Comparison of ENCODE assay signal across 8 mouse cellular contexts in the genomic region with DNA sequence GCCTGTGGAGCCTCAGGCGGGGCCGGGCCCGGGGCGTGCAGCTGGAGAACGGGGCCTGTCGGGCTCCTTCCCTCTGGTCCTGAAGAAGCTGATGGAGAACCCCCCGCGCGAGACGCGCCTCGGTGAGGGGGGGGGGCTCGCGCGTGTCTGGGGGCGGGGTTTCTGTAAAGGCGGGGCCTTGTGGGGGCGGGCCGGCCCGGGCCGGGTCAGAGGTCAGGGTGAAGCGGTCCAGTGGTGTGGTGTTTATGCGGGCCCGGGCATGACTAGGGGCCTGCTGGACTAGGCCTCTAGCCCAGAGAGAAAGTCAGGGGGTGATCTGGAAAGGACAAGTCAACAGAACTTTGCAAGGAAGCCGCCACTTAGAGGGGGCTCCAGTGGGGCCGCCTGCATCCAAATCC. TPM values are rescaled to one million over a fixed set of nuclear protein-coding genes. Genes with fewer than 3 reads are reported as not detected.
DNase-seq lines count a peak whose midpoint lies in the region; ATAC-seq and TF ChIP-seq lines count a peak whose summit lies in the region.

No protein-coding gene starts in this region.

- no peak for TF ChIP-seq POLR2A in myocyte (IDR thresholded peaks at IDR 0.05; ENCODE audit: insufficient read length, low read depth)

- 4% methylated on average over 16 of the region's 26 CpGs for WGBS in lung, embryonic 14.5 days
- WGBS in embryonic facial prominence, embryonic 11.5 days, result 0% methylated on average over 18 of the region's 26 CpGs
- WGBS in intestine, postnatal 0 days, result 5% methylated on average over 13 of the region's 26 CpGs

- no peaks in the 10 kb centered on the region for H3K9me3 ChIP-seq in lung, embryonic 14.5 days (ENCODE audit: low read depth, low read length)
- H3K9me3 ChIP-seq in embryonic facial prominence, embryonic 11.5 days (replicated peaks; ENCODE audit: control insufficient read depth, low read length), result no peaks in the 10 kb centered on the region
- no peaks in the 10 kb centered on the region for H3K9me3 ChIP-seq in intestine, postnatal 0 days (ENCODE audit: control insufficient read depth)

- peaks cover 19% of the 10 kb centered on the region for H3K36me3 ChIP-seq in lung, embryonic 14.5 days (ENCODE audit: insufficient read depth)
- H3K36me3 ChIP-seq in embryonic facial prominence, embryonic 11.5 days (replicated peaks; ENCODE audit: control insufficient read depth, insufficient read depth, low read depth, low read length), result 0 out of 2 replicates have a peak, but pooled peaks cover 2% of the 10 kb centered on the region
- H3K36me3 ChIP-seq in intestine, postnatal 0 days (ENCODE audit: control insufficient read depth, insufficient read depth), result peaks cover 18% of the 10 kb centered on the region
- H3K36me3 ChIP-seq in myocyte (ENCODE audit: control insufficient read depth, insufficient read depth), result peaks cover 9% of the 10 kb centered on the region

- no peak for TF ChIP-seq CTCF in lung, embryonic 14.5 days (IDR thresholded peaks at IDR 0.05; ENCODE audit: low read depth)
- no peak for TF ChIP-seq CTCF in intestine, postnatal 0 days (IDR thresholded peaks at IDR 0.05; ENCODE audit: low read depth)

- DNase-seq in lung, embryonic 14.5 days, result peak; percentile 65
- DNase-seq in lung, postnatal 4 days, result no peak
- DNase-seq in embryonic facial prominence, embryonic 11.5 days (ENCODE audit: low spot score), result peak; percentile 59
- DNase-seq in layer of hippocampus, adult 9-11 months, result no peak
- DNase-seq in cerebellum, adult 8-10 months, result no peak
- no peak for DNase-seq in cerebellum, postnatal 14 days

- peak overlapping the region; percentile 32 for H3ac ChIP-seq in myocyte (ENCODE audit: control insufficient read depth, insufficient read length)

- H3K9ac ChIP-seq in lung, embryonic 14.5 days, result peak overlapping the region; percentile 66
- peak overlapping the region; percentile 70 for H3K9ac ChIP-seq in embryonic facial prominence, embryonic 11.5 days (replicated peaks; ENCODE audit: low read length)
- peak overlapping the region; percentile 79 for H3K9ac ChIP-seq in intestine, postnatal 0 days (ENCODE audit: low read depth, low read length)

- H3K4me1 ChIP-seq in lung, embryonic 14.5 days (ENCODE audit: insufficient read depth), result peaks cover 10% of the 10 kb centered on the region
- no peaks in the 10 kb centered on the region for H3K4me1 ChIP-seq in embryonic facial prominence, embryonic 11.5 days (ENCODE audit: control insufficient read depth, insufficient read depth, low read length)
- H3K4me1 ChIP-seq in intestine, postnatal 0 days (replicated peaks; ENCODE audit: control insufficient read depth, insufficient read depth, low read length), result 0 out of 2 replicates have a peak, but pooled peaks cover 2% of the 10 kb centered on the region

- peak overlapping the region; percentile 71; the same call in 1 of the 2 replicates for H3K27ac ChIP-seq in lung, embryonic 14.5 days (ENCODE audit: low read depth)
- H3K27ac ChIP-seq in embryonic facial prominence, embryonic 11.5 days (replicated peaks; ENCODE audit: low read depth, low read length), result peak overlapping the region; percentile 48; the same call in 1 of the 2 replicates
- peak overlapping the region; percentile 93 for H3K27ac ChIP-seq in intestine, postnatal 0 days (ENCODE audit: low read depth, low read length)

- peak; percentile 5; the same call in 1 of the 2 replicates for ATAC-seq in lung, embryonic 14.5 days (ENCODE audit: insufficient read depth)
- peak; percentile 22; the same call in 1 of the 2 replicates for ATAC-seq in embryonic facial prominence, embryonic 11.5 days (replicated peaks; ENCODE audit: insufficient number of reproducible peaks, low FRiP score, low TSS enrichment, low read depth)
- peak; percentile 3; the same call in 1 of the 2 replicates for ATAC-seq in intestine, postnatal 0 days

- H3K27me3 ChIP-seq in lung, embryonic 14.5 days (ENCODE audit: insufficient read depth, low read length), result no peaks in the 10 kb centered on the region
- no peaks in the 10 kb centered on the region for H3K27me3 ChIP-seq in embryonic facial prominence, embryonic 11.5 days (ENCODE audit: control insufficient read depth, insufficient read depth, low read length)
- no peaks in the 10 kb centered on the region for H3K27me3 ChIP-seq in intestine, postnatal 0 days (replicated peaks; ENCODE audit: control insufficient read depth, insufficient read depth, low read length)
- H3K27me3 ChIP-seq in myocyte (ENCODE audit: control insufficient read depth, insufficient read depth, insufficient read length), result no peaks in the 10 kb centered on the region

- H3K4me3 ChIP-seq in lung, embryonic 14.5 days (ENCODE audit: low read depth, low read length), result peak overlapping the region; percentile 69
- H3K4me3 ChIP-seq in embryonic facial prominence, embryonic 11.5 days (ENCODE audit: low read depth, low read length), result peak overlapping the region; percentile 73
- H3K4me3 ChIP-seq in intestine, postnatal 0 days (ENCODE audit: low read depth, low read length), result peak overlapping the region; percentile 72
- H3K4me3 ChIP-seq in myocyte, result peak overlapping the region; percentile 44

- peaks cover 26% of the 10 kb centered on the region for H3K79me2 ChIP-seq in myocyte (ENCODE audit: control insufficient read depth, insufficient read depth)

- H3K4me2 ChIP-seq in lung, embryonic 14.5 days, result peak overlapping the region; percentile 87
- H3K4me2 ChIP-seq in embryonic facial prominence, embryonic 11.5 days (ENCODE audit: low read depth, low read length), result peak overlapping the region; percentile 69
- H3K4me2 ChIP-seq in intestine, postnatal 0 days (replicated peaks; ENCODE audit: low read depth), result peak overlapping the region; percentile 93
- peak overlapping the region; percentile 99 for H3K4me2 ChIP-seq in myocyte (ENCODE audit: low read depth)

TF ChIP-seq in myocyte, 11 proteins besides CTCF, POLR2A, EP300 and RAD21:
- TF ChIP-seq CEBPB (IDR thresholded peaks at IDR 0.05; ENCODE audit: insufficient read depth, poor library complexity, severe bottlenecking), result no peak
- TF ChIP-seq E2F4 (IDR thresholded peaks at IDR 0.05; ENCODE audit: insufficient read depth), result no peak
- no peak for TF ChIP-seq TCF12 (IDR thresholded peaks at IDR 0.05; ENCODE audit: insufficient read depth, poor library complexity, severe bottlenecking)
- no peak for TF ChIP-seq MYOD1 (IDR thresholded peaks at IDR 0.05; ENCODE audit: control insufficient read depth in 1 of 3, insufficient read length in 2 of 3, low read depth in 2 of 3)
- no peak for TF ChIP-seq USF1 (IDR thresholded peaks at IDR 0.05; ENCODE audit: low read depth)
- no peak for TF ChIP-seq MAX (IDR thresholded peaks at IDR 0.05; ENCODE audit: low read depth)
- TF ChIP-seq SRF (IDR thresholded peaks at IDR 0.05; ENCODE audit: control insufficient read depth, insufficient read length, low read depth), result no peak
- no peak for TF ChIP-seq POLR2AphosphoS2 (IDR thresholded peaks at IDR 0.05; ENCODE audit: insufficient read length, low read depth)
- no peak for TF ChIP-seq REST (IDR thresholded peaks at IDR 0.05; ENCODE audit: insufficient read depth, insufficient read length)
- TF ChIP-seq MYOG (IDR thresholded peaks at IDR 0.05; ENCODE audit: control insufficient read depth in 1 of 3, insufficient read depth in 1 of 3, insufficient read length in 2 of 3, low read depth in 2 of 3), result no peak
- TF ChIP-seq TCF3 (IDR thresholded peaks at IDR 0.05; ENCODE audit: insufficient read length, low read depth), result no peak

RNA-seq across cellular contexts. Expression of gene Tef, which starts 9.4 kb away (rescaled TPM):
- 23.5 and 23.8 TPM in 2 replicates for polyA plus RNA-seq in lung, embryonic 14.5 days (2014; fragmentation: Nextera tagmentation; extraction: Ambion mirVana)
- 11.4 and 13.1 TPM in 2 replicates for polyA plus RNA-seq in embryonic facial prominence, embryonic 11.5 days (2014; fragmentation: Nextera tagmentation; extraction: Ambion mirVana)
- 13.4 and 16.0 TPM in 2 replicates for polyA plus RNA-seq in intestine, postnatal 0 days (2015; fragmentation: Nextera tagmentation; extraction: Ambion mirVana)
- 58.4 TPM for polyA plus RNA-seq in myocyte (2012; fragmentation: generic; extraction: Trizol)

RNA-seq across cellular contexts. Expression of gene Tob2, which starts 47.0 kb away (rescaled TPM):
- polyA plus RNA-seq in lung, embryonic 14.5 days (2014; fragmentation: Nextera tagmentation; extraction: Ambion mirVana), result 23.3 and 24.2 TPM in 2 replicates
- 10.7 and 11.1 TPM in 2 replicates for polyA plus RNA-seq in embryonic facial prominence, embryonic 11.5 days (2014; fragmentation: Nextera tagmentation; extraction: Ambion mirVana)
- 19.8 and 22.1 TPM in 2 replicates for polyA plus RNA-seq in intestine, postnatal 0 days (2015; fragmentation: Nextera tagmentation; extraction: Ambion mirVana)
- polyA plus RNA-seq in myocyte (2012; fragmentation: generic; extraction: Trizol), result 37.9 TPM

Comparison
In these comparisons a context has a peak if more than half of its experiments do, and no peak if none do; other contexts are left out.
1. DNase-seq: peak in lung, embryonic 14.5 days (single experiment) and embryonic facial prominence, embryonic 11.5 days (single experiment); none in lung, postnatal 4 days (0 of 2), layer of hippocampus, adult 9-11 months (single experiment), cerebellum, adult 8-10 months (single experiment) and cerebellum, postnatal 14 days (0 of 2).
2. Peak in every context shown above with its lines, with median percentiles within 50 percentile points of each other: ATAC-seq, H3K27ac ChIP-seq, H3K4me2 ChIP-seq, H3K4me3 ChIP-seq and H3K9ac ChIP-seq.